Mouse (Mus musculus) small intestine, adult 2 months (tissue): ENCODE results near the gene 1110051M20Rik.
"Not testable (repeated sequence)": the region's sequence is repeated elsewhere in the genome, so short reads cannot be mapped to it uniquely, and the experiment has no call there.

Experiments used
- CTCF ChIP-seq: fragments of 200-500 bp; IDR thresholded peaks from 2 replicates; pipeline ENCODE4 v1.5.1; 2012; ENCODE audit warnings: low read depth, mild to moderate bottlenecking, control low read depth, inconsistent platforms, low read length, moderate library complexity, mixed read lengths; ENCODE audit not compliant: insufficient replicate concordance, insufficient read length; ENCODE audit errors: extremely low read depth
- POLR2A ChIP-seq: fragments of 200-500 bp; IDR thresholded peaks from 2 replicates; pipeline ENCODE4 v1.6.1; 2012; ENCODE audit warnings: low read depth, mild to moderate bottlenecking, control low read depth, inconsistent platforms, low read length, moderate library complexity

DNA sequence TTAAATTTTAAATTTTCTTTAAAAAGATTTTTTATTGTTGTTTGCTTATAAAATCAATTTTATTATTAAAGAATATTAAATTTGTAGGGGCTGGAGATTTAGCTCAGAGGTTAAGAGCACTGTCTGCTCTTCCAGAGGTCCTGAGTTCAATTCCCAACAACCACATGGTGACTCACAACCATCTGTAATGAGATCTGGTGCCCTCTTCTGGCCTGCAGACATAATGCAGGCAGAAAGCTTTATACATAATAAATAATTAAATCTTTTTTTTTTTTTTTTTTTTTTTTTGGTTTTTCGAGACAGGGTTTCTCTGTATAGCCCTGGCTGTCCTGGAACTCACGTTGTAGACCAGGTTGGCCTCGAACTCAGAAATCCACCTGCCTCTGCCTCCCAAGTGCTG is 42.8 kb upstream of the 1110051M20Rik start:
- TF ChIP-seq CTCF, POLR2A: not testable (repeated sequence)
